Mouse (Mus musculus): ENCODE measurements around the gene Pard3. TPM values are rescaled to one million over a fixed set of nuclear protein-coding genes. Genes with fewer than 3 reads are reported as not detected.

Pard3 gene
- polyA plus RNA-seq, 1 experiment from 2014 or later, result 14.6 TPM

- H3K4me2 ChIP-seq (ENCODE audit: low read length), result no peak overlapping the region
- no peak overlapping the region for H3K27ac ChIP-seq (ENCODE audit: low read length)
- H3K4me1 ChIP-seq (ENCODE audit: control insufficient read depth, insufficient read depth, low read length), result peaks cover 33% of the 10 kb centered on the region
- H3K36me3 ChIP-seq (ENCODE audit: control insufficient read depth, insufficient read depth, low read length), result no peaks in the 10 kb centered on the region
- 61% methylated on average over 7 of the region's 7 CpGs for WGBS
- H3K4me3 ChIP-seq (ENCODE audit: low read depth, low read length), result no peak overlapping the region
- no peaks in the 10 kb centered on the region for H3K27me3 ChIP-seq (ENCODE audit: control insufficient read depth, insufficient read depth, low read depth, low read length)
- ATAC-seq, result no peak
- H3K9ac ChIP-seq (ENCODE audit: low read depth, low read length), result no peak overlapping the region
- no peaks in the 10 kb centered on the region for H3K9me3 ChIP-seq (replicated peaks; ENCODE audit: control insufficient read depth, low read length, poor library complexity, severe bottlenecking)
Measured at GRCm38 (mm10) chr8:127185897-127186296, 122.2 kb downstream of the Pard3 start.

- ATAC-seq, result no peak
- H3K4me3 ChIP-seq (ENCODE audit: low read depth, low read length), result no peak overlapping the region
- H3K9ac ChIP-seq (ENCODE audit: low read depth, low read length), result no peak overlapping the region
- H3K27ac ChIP-seq (ENCODE audit: low read length), result no peak overlapping the region
- H3K4me1 ChIP-seq (ENCODE audit: control insufficient read depth, insufficient read depth, low read length), result peaks cover 48% of the 10 kb centered on the region
- H3K9me3 ChIP-seq (replicated peaks; ENCODE audit: control insufficient read depth, low read length, poor library complexity, severe bottlenecking), result no peaks in the 10 kb centered on the region
- no peaks in the 10 kb centered on the region for H3K36me3 ChIP-seq (ENCODE audit: control insufficient read depth, insufficient read depth, low read length)
- H3K4me2 ChIP-seq (ENCODE audit: low read length), result no peak overlapping the region
- no peaks in the 10 kb centered on the region for H3K27me3 ChIP-seq (ENCODE audit: control insufficient read depth, insufficient read depth, low read depth, low read length)
Measured at GRCm38 (mm10) chr8:127188671-127189070, 125.0 kb downstream of the Pard3 start.

- Histone ChIP-seq H3K27ac (ENCODE audit: low read length) (0 out of 2 replicates have a peak overlapping the region, but pooled peaks have one; percentile 59), H3K4me2 (ENCODE audit: low read length) (0 out of 2 replicates have a peak overlapping the region, but pooled peaks have one; percentile 7), H3K36me3 (ENCODE audit: control insufficient read depth, insufficient read depth, low read length) (no peaks in the 10 kb centered on the region), H3K4me3 (ENCODE audit: low read depth, low read length) (no peak overlapping the region), H3K9me3 (replicated peaks; ENCODE audit: control insufficient read depth, low read length, poor library complexity, severe bottlenecking) (no peaks in the 10 kb centered on the region), H3K27me3 (ENCODE audit: control insufficient read depth, insufficient read depth, low read depth, low read length) (no peaks in the 10 kb centered on the region), H3K9ac (ENCODE audit: low read depth, low read length) (no peak overlapping the region), H3K4me1 (ENCODE audit: control insufficient read depth, insufficient read depth, low read length) (peaks cover 51% of the 10 kb centered on the region)
- 33% methylated on average over 7 of the region's 7 CpGs for WGBS
- ATAC-seq, result no peak
Measured at GRCm38 (mm10) chr8:127190350-127190749, 126.7 kb downstream of the Pard3 start.

- peak overlapping the region; percentile 33; the same call in 1 of the 2 replicates for H3K9ac ChIP-seq (ENCODE audit: low read depth, low read length)
- 18% methylated on average over 5 of the region's 5 CpGs for WGBS
- H3K27ac ChIP-seq (ENCODE audit: low read length), result peak overlapping the region; percentile 64
- no peaks in the 10 kb centered on the region for H3K27me3 ChIP-seq (ENCODE audit: control insufficient read depth, insufficient read depth, low read depth, low read length)
- H3K4me1 ChIP-seq (ENCODE audit: control insufficient read depth, insufficient read depth, low read length), result peaks cover 43% of the 10 kb centered on the region
- peak; percentile 63 for ATAC-seq
- no peaks in the 10 kb centered on the region for H3K36me3 ChIP-seq (ENCODE audit: control insufficient read depth, insufficient read depth, low read length)
- H3K4me2 ChIP-seq (ENCODE audit: low read length), result no peak overlapping the region
- H3K4me3 ChIP-seq (ENCODE audit: low read depth, low read length), result no peak overlapping the region
- H3K9me3 ChIP-seq (replicated peaks; ENCODE audit: control insufficient read depth, low read length, poor library complexity, severe bottlenecking), result no peaks in the 10 kb centered on the region
Measured at GRCm38 (mm10) chr8:127191387-127191786, 127.7 kb downstream of the Pard3 start.

GRCm38 (mm10) chr8:127191824-127192223 lies 128.1 kb downstream of the Pard3 start:
- 32% methylated on average over 6 of the region's 6 CpGs for WGBS
- Histone ChIP-seq H3K4me1 (ENCODE audit: control insufficient read depth, insufficient read depth, low read length) (peaks cover 43% of the 10 kb centered on the region), H3K4me3 (ENCODE audit: low read depth, low read length) (no peak overlapping the region), H3K27ac (ENCODE audit: low read length) (peak overlapping the region; percentile 64), H3K9ac (ENCODE audit: low read depth, low read length) (peak overlapping the region; percentile 25; the same call in 1 of the 2 replicates), H3K4me2 (ENCODE audit: low read length) (no peak overlapping the region), H3K9me3 (replicated peaks; ENCODE audit: control insufficient read depth, low read length, poor library complexity, severe bottlenecking) (no peaks in the 10 kb centered on the region), H3K27me3 (ENCODE audit: control insufficient read depth, insufficient read depth, low read depth, low read length) (no peaks in the 10 kb centered on the region), H3K36me3 (ENCODE audit: control insufficient read depth, insufficient read depth, low read length) (no peaks in the 10 kb centered on the region)
- no peak for ATAC-seq

- Histone ChIP-seq H3K4me2 (ENCODE audit: low read length) (no peak overlapping the region), H3K4me1 (ENCODE audit: control insufficient read depth, insufficient read depth, low read length) (peaks cover 43% of the 10 kb centered on the region), H3K4me3 (ENCODE audit: low read depth, low read length) (no peak overlapping the region), H3K27me3 (ENCODE audit: control insufficient read depth, insufficient read depth, low read depth, low read length) (no peaks in the 10 kb centered on the region), H3K9me3 (replicated peaks; ENCODE audit: control insufficient read depth, low read length, poor library complexity, severe bottlenecking) (no peaks in the 10 kb centered on the region), H3K36me3 (ENCODE audit: control insufficient read depth, insufficient read depth, low read length) (no peaks in the 10 kb centered on the region), H3K27ac (ENCODE audit: low read length) (peak overlapping the region; percentile 64), H3K9ac (ENCODE audit: low read depth, low read length) (no peak overlapping the region)
- WGBS, result 75% methylated on average over 10 of the region's 10 CpGs
- no peak for ATAC-seq
Measured at GRCm38 (mm10) chr8:127192331-127192730, 128.6 kb downstream of the Pard3 start.

- no peak for ATAC-seq
- H3K27ac ChIP-seq (ENCODE audit: low read length), result no peak overlapping the region
- no peak overlapping the region for H3K4me3 ChIP-seq (ENCODE audit: low read depth, low read length)
- H3K9me3 ChIP-seq (replicated peaks; ENCODE audit: control insufficient read depth, low read length, poor library complexity, severe bottlenecking), result no peaks in the 10 kb centered on the region
- H3K27me3 ChIP-seq (ENCODE audit: control insufficient read depth, insufficient read depth, low read depth, low read length), result no peaks in the 10 kb centered on the region
- peaks cover 43% of the 10 kb centered on the region for H3K4me1 ChIP-seq (ENCODE audit: control insufficient read depth, insufficient read depth, low read length)
- H3K9ac ChIP-seq (ENCODE audit: low read depth, low read length), result no peak overlapping the region
- H3K4me2 ChIP-seq (ENCODE audit: low read length), result no peak overlapping the region
- H3K36me3 ChIP-seq (ENCODE audit: control insufficient read depth, insufficient read depth, low read length), result no peaks in the 10 kb centered on the region
- WGBS, result 67% methylated on average over 6 of the region's 6 CpGs
Measured at GRCm38 (mm10) chr8:127193375-127193774, 129.7 kb downstream of the Pard3 start.

GRCm38 (mm10) chr8:127194786-127195407 lies 131.2 kb downstream of the Pard3 start:
- H3K4me1 ChIP-seq (ENCODE audit: control insufficient read depth, insufficient read depth, low read length), result peaks cover 40% of the 10 kb centered on the region
- H3K36me3 ChIP-seq (ENCODE audit: control insufficient read depth, insufficient read depth, low read length), result no peaks in the 10 kb centered on the region
- peak overlapping the region; percentile 33; the same call in 1 of the 2 replicates for H3K9ac ChIP-seq (ENCODE audit: low read depth, low read length)
- H3K27me3 ChIP-seq (ENCODE audit: control insufficient read depth, insufficient read depth, low read depth, low read length), result no peaks in the 10 kb centered on the region
- H3K4me2 ChIP-seq (ENCODE audit: low read length), result peak overlapping the region; percentile 10
- H3K27ac ChIP-seq (ENCODE audit: low read length), result peak overlapping the region; percentile 62
- ATAC-seq, result no peak; the same call in 1 of the 2 replicates
- no peaks in the 10 kb centered on the region for H3K9me3 ChIP-seq (replicated peaks; ENCODE audit: control insufficient read depth, low read length, poor library complexity, severe bottlenecking)
- 33% methylated on average over 15 of the region's 15 CpGs for WGBS
- H3K4me3 ChIP-seq (ENCODE audit: low read depth, low read length), result no peak overlapping the region

- Histone ChIP-seq H3K4me1 (ENCODE audit: control insufficient read depth, insufficient read depth, low read length) (peaks cover 24% of the 10 kb centered on the region), H3K27me3 (ENCODE audit: control insufficient read depth, insufficient read depth, low read depth, low read length) (no peaks in the 10 kb centered on the region), H3K9me3 (replicated peaks; ENCODE audit: control insufficient read depth, low read length, poor library complexity, severe bottlenecking) (no peaks in the 10 kb centered on the region), H3K4me3 (ENCODE audit: low read depth, low read length) (no peak overlapping the region), H3K27ac (ENCODE audit: low read length) (no peak overlapping the region), H3K9ac (ENCODE audit: low read depth, low read length) (no peak overlapping the region), H3K36me3 (ENCODE audit: control insufficient read depth, insufficient read depth, low read length) (no peaks in the 10 kb centered on the region), H3K4me2 (ENCODE audit: low read length) (no peak overlapping the region)
- ATAC-seq, result no peak
- 76% methylated on average over 13 of the region's 13 CpGs for WGBS
Measured at GRCm38 (mm10) chr8:127196505-127197265, 133.0 kb downstream of the Pard3 start.
